Mouse (Mus musculus): ENCODE measurements at regions not wholly inside any gene's neighbourhood (a gene's known extent, or its start where the extent isn't known, plus 50 kb on each side); places are given as distances from the start of the nearest gene placed in this dataset.

DNA sequence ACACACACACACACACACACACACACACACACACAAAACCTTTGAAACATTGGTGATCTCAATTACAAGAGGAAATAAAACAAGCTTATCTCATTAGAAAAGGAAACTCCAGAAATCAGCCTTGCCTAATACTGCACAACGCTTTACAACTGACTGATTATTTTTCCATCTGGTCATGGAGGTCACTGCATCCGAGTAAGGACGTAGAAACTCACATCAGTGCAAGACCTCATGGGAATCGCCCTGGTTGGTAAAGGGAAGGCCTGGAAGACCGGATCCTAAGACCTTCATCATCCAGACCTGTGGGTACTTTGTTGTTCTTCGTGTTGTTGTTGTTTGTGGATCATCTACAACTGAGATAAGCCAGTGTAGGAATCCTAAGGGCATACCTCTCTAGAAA is 77.8 kb upstream of the Sestd1 start:
- H3K4me1 ChIP-seq, result no peaks in the 10 kb centered on the region
- H3K4me3 ChIP-seq, result no peak overlapping the region
- no peaks in the 10 kb centered on the region for H3K27me3 ChIP-seq (ENCODE audit: insufficient read depth, poor library complexity, severe bottlenecking)
- H3K9me3 ChIP-seq, result no peaks in the 10 kb centered on the region
- no peak for DNase-seq (ENCODE audit: low spot score)
- 73% methylated on average over 6 of the region's 6 CpGs for WGBS
- no peaks in the 10 kb centered on the region for H3K36me3 ChIP-seq
- H3K27ac ChIP-seq, result no peak overlapping the region

DNA sequence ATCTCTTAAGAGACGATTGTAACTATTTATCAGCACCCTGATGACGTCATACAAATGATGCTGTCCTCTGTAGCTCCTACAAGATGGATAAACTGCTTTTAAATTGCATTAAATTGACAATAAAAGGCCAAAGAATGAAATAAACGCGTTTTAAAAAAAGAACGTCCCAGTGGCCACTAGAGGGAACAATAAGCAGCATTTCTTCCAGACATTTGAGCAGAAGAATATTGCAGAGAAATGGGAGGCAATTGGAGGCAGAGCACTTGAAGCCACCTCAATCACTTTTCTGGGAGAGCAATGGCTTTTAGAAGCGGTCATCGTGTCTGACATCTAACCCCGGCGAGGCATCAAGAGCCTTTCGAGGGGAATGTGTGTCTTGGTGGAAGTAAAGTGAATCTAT is 76.4 kb upstream of the Sestd1 start:
- Histone ChIP-seq H3K27ac (no peak overlapping the region), H3K9me3 (no peaks in the 10 kb centered on the region), H3K27me3 (ENCODE audit: insufficient read depth, poor library complexity, severe bottlenecking) (no peaks in the 10 kb centered on the region), H3K4me3 (no peak overlapping the region), H3K4me1 (peaks cover 4% of the 10 kb centered on the region; the same call in 1 of the 2 replicates), H3K36me3 (no peaks in the 10 kb centered on the region)
- DNase-seq (ENCODE audit: low spot score), result no peak
- WGBS, result 77% methylated on average over 10 of the region's 10 CpGs

- no peaks in the 10 kb centered on the region for H3K9me3 ChIP-seq
- H3K4me1 ChIP-seq, result peaks cover 4% of the 10 kb centered on the region; the same call in 1 of the 2 replicates
- 58% methylated on average over 8 of the region's 8 CpGs for WGBS
- no peak overlapping the region for H3K4me3 ChIP-seq
- peak overlapping the region; percentile 68 for H3K27ac ChIP-seq
- DNase-seq (ENCODE audit: low spot score), result no peak
- no peaks in the 10 kb centered on the region for H3K27me3 ChIP-seq (ENCODE audit: insufficient read depth, poor library complexity, severe bottlenecking)
- no peaks in the 10 kb centered on the region for H3K36me3 ChIP-seq
These were observed 71.7 kb upstream of the Sestd1 start for GRCm38 (mm10) chr2:77351987-77352628.

DNA sequence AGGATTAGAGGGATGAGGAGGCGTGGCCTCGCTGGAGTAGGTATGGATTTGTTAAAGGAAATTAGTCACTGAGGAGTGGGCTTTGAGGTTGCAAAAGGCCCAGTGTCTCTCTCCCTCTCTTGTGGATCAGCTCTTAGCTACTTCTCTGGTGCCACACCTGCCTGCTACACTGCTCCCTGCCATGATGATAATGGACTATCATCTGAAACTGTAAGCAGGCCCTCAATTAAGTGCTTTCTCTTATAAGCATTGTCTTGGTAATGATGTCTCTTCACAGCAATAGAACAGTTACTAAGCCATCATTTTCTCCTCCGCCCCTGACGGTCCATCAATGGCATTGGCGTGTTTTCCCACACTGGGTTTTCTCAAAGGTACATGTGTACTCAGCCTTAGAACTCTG is 66.6 kb upstream of the Sestd1 start:
- WGBS, result 94% methylated on average over 5 of the region's 5 CpGs
- Histone ChIP-seq H3K9me3 (no peaks in the 10 kb centered on the region), H3K27me3 (ENCODE audit: insufficient read depth, poor library complexity, severe bottlenecking) (no peaks in the 10 kb centered on the region), H3K36me3 (no peaks in the 10 kb centered on the region), H3K27ac (no peak overlapping the region), H3K4me1 (no peaks in the 10 kb centered on the region), H3K4me3 (no peak overlapping the region)
- no peak for DNase-seq (ENCODE audit: low spot score)

DNA sequence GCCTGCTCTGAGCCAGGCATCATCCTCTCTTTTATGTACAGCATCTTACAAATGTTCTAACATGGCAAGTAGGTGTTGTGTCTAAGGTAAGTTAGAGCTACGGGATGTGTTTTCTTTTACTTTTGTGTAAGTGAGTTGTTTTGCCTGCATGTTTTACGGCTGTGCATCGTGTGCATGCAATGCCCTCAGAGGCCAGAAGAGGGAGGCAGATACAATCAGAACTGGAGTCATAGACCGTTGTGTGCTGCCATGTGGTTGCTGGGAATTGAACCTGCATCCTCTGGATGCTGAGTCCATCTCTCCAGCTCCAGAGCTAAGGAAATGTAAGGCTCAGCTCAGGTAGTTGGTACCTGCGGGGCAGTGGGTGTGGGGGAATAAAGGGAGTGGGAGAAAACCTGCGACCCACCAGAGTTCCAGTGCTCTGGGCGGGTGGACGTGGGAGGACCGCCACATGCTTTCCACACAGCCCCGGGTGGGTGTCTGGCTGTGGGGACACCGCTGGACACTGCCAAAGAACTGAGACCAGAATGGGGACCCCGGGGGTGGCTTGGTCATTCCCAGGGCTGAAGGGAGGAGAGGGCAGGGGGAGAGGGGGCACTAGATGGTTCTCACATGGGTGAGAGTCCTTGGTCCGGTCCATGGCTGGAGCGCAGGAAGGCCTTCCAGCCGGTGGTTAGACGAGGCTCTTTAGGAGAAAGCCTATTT is 63.5 kb upstream of the Sestd1 start:
- no peaks in the 10 kb centered on the region for H3K9me3 ChIP-seq
- H3K4me1 ChIP-seq, result no peaks in the 10 kb centered on the region
- H3K4me3 ChIP-seq, result no peak overlapping the region
- no peaks in the 10 kb centered on the region for H3K36me3 ChIP-seq
- no peaks in the 10 kb centered on the region for H3K27me3 ChIP-seq (ENCODE audit: insufficient read depth, poor library complexity, severe bottlenecking)
- no peak overlapping the region for H3K27ac ChIP-seq
- 85% methylated on average over 16 of the region's 16 CpGs for WGBS
- DNase-seq (ENCODE audit: low spot score), result no peak

DNA sequence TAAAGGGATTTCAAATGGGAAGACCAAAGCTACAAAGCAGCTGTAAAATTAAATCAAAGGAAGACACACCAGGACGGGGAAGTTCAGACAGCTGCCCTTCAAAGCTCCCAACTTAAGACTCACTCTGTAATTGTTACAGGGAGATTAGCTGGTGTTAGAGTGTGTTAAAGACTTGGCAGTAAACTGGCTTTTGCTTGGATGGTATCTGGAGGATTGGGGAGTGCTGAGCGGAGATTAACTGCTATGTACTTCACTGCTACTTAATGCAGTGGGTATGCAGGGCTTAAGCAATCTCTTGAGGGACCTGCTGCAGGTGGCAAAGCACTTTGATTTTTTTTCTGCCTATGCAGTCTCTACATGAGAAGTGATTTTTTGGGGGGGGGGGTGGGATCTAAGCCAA is 62.0 kb upstream of the Sestd1 start:
- DNase-seq (ENCODE audit: low spot score), result no peak
- no peaks in the 10 kb centered on the region for H3K36me3 ChIP-seq
- H3K27me3 ChIP-seq (ENCODE audit: insufficient read depth, poor library complexity, severe bottlenecking), result no peaks in the 10 kb centered on the region
- no peaks in the 10 kb centered on the region for H3K4me1 ChIP-seq
- no peak overlapping the region for H3K27ac ChIP-seq
- WGBS, result 41% methylated on average over 2 of the region's 2 CpGs
- no peaks in the 10 kb centered on the region for H3K9me3 ChIP-seq
- no peak overlapping the region for H3K4me3 ChIP-seq

GRCm38 (mm10) chr2:77341575-77342332 is 61.4 kb upstream of the Sestd1 start:
- H3K4me3 ChIP-seq, result no peak overlapping the region
- H3K9me3 ChIP-seq, result no peaks in the 10 kb centered on the region
- no peak overlapping the region for H3K27ac ChIP-seq
- 37% methylated on average over 12 of the region's 12 CpGs for WGBS
- no peaks in the 10 kb centered on the region for H3K27me3 ChIP-seq (ENCODE audit: insufficient read depth, poor library complexity, severe bottlenecking)
- H3K36me3 ChIP-seq, result no peaks in the 10 kb centered on the region
- DNase-seq (ENCODE audit: low spot score), result peak; percentile 93
- no peaks in the 10 kb centered on the region for H3K4me1 ChIP-seq

GRCm38 (mm10) chr2:77340076-77340475 is 59.7 kb upstream of the Sestd1 start:
- WGBS, result 78% methylated on average over 6 of the region's 6 CpGs

DNA sequence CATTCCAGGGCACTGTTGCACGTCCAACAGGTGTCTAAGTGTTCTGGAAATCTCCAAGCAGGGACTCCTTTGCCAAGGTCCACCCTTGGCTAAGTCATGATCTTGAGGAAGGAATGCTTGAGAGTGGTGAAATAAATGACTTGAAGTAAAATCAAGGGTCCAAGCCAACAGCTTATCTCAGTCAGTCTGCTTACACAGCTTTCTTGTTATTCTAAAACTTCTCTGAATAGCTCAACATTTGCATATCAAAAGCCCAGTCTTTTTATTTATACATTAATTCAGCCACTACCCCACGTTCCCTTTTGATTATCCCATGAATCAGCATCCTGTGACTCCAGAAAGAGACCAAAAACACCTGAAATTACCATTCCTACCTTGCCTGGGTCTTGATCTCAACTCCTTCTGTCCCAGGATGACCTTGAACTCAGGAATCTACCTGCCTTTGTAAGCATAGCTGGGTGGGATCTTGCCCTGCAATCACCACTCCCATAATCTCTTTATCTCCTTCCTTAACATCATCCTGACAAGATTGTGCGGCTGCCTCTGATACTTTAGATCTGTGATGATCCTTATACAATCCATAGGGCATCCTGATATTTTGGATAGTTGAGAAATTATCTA is 57.5 kb upstream of the Sestd1 start:
- WGBS, result 75% methylated on average over 3 of the region's 3 CpGs
- no peak overlapping the region for H3K4me3 ChIP-seq
- no peaks in the 10 kb centered on the region; the same call in 1 of the 2 replicates for H3K4me1 ChIP-seq
- no peaks in the 10 kb centered on the region for H3K27me3 ChIP-seq (ENCODE audit: insufficient read depth, poor library complexity, severe bottlenecking)
- H3K36me3 ChIP-seq, result no peaks in the 10 kb centered on the region
- no peak for DNase-seq (ENCODE audit: low spot score)
- no peaks in the 10 kb centered on the region for H3K9me3 ChIP-seq
- H3K27ac ChIP-seq, result no peak overlapping the region

More at GRCm38 (mm10) chr2:77340076-77340475, 59.7 kb upstream of the Sestd1 start:
- Histone ChIP-seq H3K36me3 (no peaks in the 10 kb centered on the region), H3K9me3 (no peaks in the 10 kb centered on the region), H3K4me3 (no peak overlapping the region), H3K27me3 (ENCODE audit: insufficient read depth, poor library complexity, severe bottlenecking) (no peaks in the 10 kb centered on the region), H3K27ac (no peak overlapping the region), H3K4me1 (no peaks in the 10 kb centered on the region)
- no peak for DNase-seq (ENCODE audit: low spot score)

GRCm38 (mm10) chr2:77337318-77337717 is 56.9 kb upstream of the Sestd1 start:
- no peaks in the 10 kb centered on the region for H3K9me3 ChIP-seq
- no peak overlapping the region for H3K4me3 ChIP-seq
- DNase-seq (ENCODE audit: low spot score), result no peak
- H3K27me3 ChIP-seq (ENCODE audit: insufficient read depth, poor library complexity, severe bottlenecking), result no peaks in the 10 kb centered on the region
- no peak overlapping the region for H3K27ac ChIP-seq
- no peaks in the 10 kb centered on the region for H3K36me3 ChIP-seq
- no peaks in the 10 kb centered on the region; the same call in 1 of the 2 replicates for H3K4me1 ChIP-seq
- WGBS, result 74% methylated on average over 3 of the region's 3 CpGs

GRCm38 (mm10) chr2:77336810-77337209 is 56.4 kb upstream of the Sestd1 start:
- no peaks in the 10 kb centered on the region; the same call in 1 of the 2 replicates for H3K4me1 ChIP-seq
- H3K27me3 ChIP-seq (ENCODE audit: insufficient read depth, poor library complexity, severe bottlenecking), result no peaks in the 10 kb centered on the region
- WGBS, result 77% methylated on average over 3 of the region's 3 CpGs
- no peak overlapping the region for H3K27ac ChIP-seq
- no peak overlapping the region for H3K4me3 ChIP-seq
- H3K9me3 ChIP-seq, result no peaks in the 10 kb centered on the region
- no peak for DNase-seq (ENCODE audit: low spot score)
- H3K36me3 ChIP-seq, result no peaks in the 10 kb centered on the region

DNA sequence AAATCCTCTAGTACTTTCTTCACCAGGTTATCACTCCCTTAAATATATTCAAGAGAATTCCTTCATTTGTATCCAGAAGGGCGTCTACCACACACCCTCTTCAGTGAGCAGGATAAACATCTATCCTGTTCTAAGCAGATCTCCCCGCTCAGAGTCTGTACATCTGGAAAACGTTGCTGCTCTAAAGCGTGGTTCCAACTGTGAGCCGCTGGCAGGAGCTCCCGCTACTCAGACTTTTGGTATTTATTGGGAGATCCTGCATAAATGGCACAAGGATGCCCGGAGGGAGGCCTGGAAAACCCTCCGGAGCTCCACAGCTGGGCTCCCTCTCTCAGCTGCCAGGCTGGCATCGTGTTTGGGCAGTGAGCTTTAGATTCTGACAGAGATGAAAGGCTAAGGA is 54.3 kb upstream of the Sestd1 start:
- Histone ChIP-seq H3K4me1 (no peaks in the 10 kb centered on the region; the same call in 1 of the 2 replicates), H3K27ac (no peak overlapping the region), H3K36me3 (no peaks in the 10 kb centered on the region), H3K4me3 (no peak overlapping the region), H3K9me3 (no peaks in the 10 kb centered on the region), H3K27me3 (ENCODE audit: insufficient read depth, poor library complexity, severe bottlenecking) (no peaks in the 10 kb centered on the region)
- 76% methylated on average over 9 of the region's 9 CpGs for WGBS
- DNase-seq (ENCODE audit: low spot score), result no peak

Measured in heart, embryonic 10.5 days (tissue).